In genomic region chr3:119183261-119183660, GRCm38 (mm10) we compare ENCODE assay signal across 21 mouse cellular contexts.
A peak's percentile ranks its signal among the peaks of the same experiment; 100 is the strongest.
DNase-seq lines count a peak whose midpoint lies in the region; ATAC-seq lines count a peak whose summit lies in the region.
"Had no signal": no experiment of that assay in that cellular context is flagged by ENCODE, and none has a peak within 500 bp of the region (broad histone marks: within the 10 kb centered on the region; RNA-seq: fewer than 3 reads in every experiment).

No protein-coding gene starts in this region.

- no peaks in the 10 kb centered on the region for H3K9me3 ChIP-seq in embryonic facial prominence, embryonic 14.5 days (ENCODE audit: control insufficient read depth, low read length)
- H3K9me3 ChIP-seq in embryonic facial prominence, embryonic 10.5 days: no peaks in the 10 kb centered on the region
- H3K9me3 ChIP-seq in midbrain, embryonic 11.5 days (ENCODE audit: control insufficient read depth, low read length): no peaks in the 10 kb centered on the region
- no peaks in the 10 kb centered on the region for H3K9me3 ChIP-seq in midbrain, embryonic 16.5 days (replicated peaks; ENCODE audit: control insufficient read depth, low read length, poor library complexity, severe bottlenecking)
- no peaks in the 10 kb centered on the region for H3K9me3 ChIP-seq in embryonic facial prominence, embryonic 15.5 days (replicated peaks)

- H3K27ac ChIP-seq in embryonic facial prominence, embryonic 14.5 days (replicated peaks; ENCODE audit: low read depth, low read length): no peak overlapping the region
- H3K27ac ChIP-seq in embryonic facial prominence, embryonic 10.5 days (replicated peaks): no peak overlapping the region
- no peak overlapping the region for H3K27ac ChIP-seq in midbrain, embryonic 11.5 days (ENCODE audit: low read depth, low read length)
- no peak overlapping the region for H3K27ac ChIP-seq in midbrain, embryonic 16.5 days (ENCODE audit: low read length)
- no peak overlapping the region for H3K27ac ChIP-seq in embryonic facial prominence, embryonic 15.5 days (replicated peaks)

- H3K4me1 ChIP-seq in embryonic facial prominence, embryonic 14.5 days (ENCODE audit: control insufficient read depth, insufficient read depth, low read length): no peaks in the 10 kb centered on the region
- no peaks in the 10 kb centered on the region for H3K4me1 ChIP-seq in embryonic facial prominence, embryonic 10.5 days
- no peaks in the 10 kb centered on the region for H3K4me1 ChIP-seq in midbrain, embryonic 11.5 days (ENCODE audit: control insufficient read depth, insufficient read depth, low read length)
- H3K4me1 ChIP-seq in midbrain, embryonic 16.5 days (ENCODE audit: control insufficient read depth, insufficient read depth, low read length): no peaks in the 10 kb centered on the region
- no peaks in the 10 kb centered on the region for H3K4me1 ChIP-seq in embryonic facial prominence, embryonic 15.5 days

- no peak overlapping the region for H3K9ac ChIP-seq in embryonic facial prominence, embryonic 14.5 days (ENCODE audit: low read depth, low read length)
- H3K9ac ChIP-seq in midbrain, embryonic 11.5 days (ENCODE audit: low read length): no peak overlapping the region
- no peak overlapping the region for H3K9ac ChIP-seq in midbrain, embryonic 16.5 days (ENCODE audit: low read depth, low read length)
- H3K9ac ChIP-seq in embryonic facial prominence, embryonic 15.5 days: no peak overlapping the region

- WGBS in embryonic facial prominence, embryonic 14.5 days: 86% methylated on average over 3 of the region's 3 CpGs
- 96% methylated on average over 3 of the region's 3 CpGs for WGBS in embryonic facial prominence, embryonic 10.5 days
- 95% methylated on average over 3 of the region's 3 CpGs for WGBS in midbrain, embryonic 11.5 days
- WGBS in midbrain, embryonic 16.5 days: 89% methylated on average over 3 of the region's 3 CpGs
- 77% methylated on average over 3 of the region's 3 CpGs for WGBS in embryonic facial prominence, embryonic 15.5 days

- no peak; the same call in 1 of the 2 replicates for ATAC-seq in embryonic facial prominence, embryonic 14.5 days (ENCODE audit: low read depth)
- no peak for ATAC-seq in midbrain, embryonic 11.5 days (ENCODE audit: low FRiP score)
- ATAC-seq in midbrain, embryonic 16.5 days: no peak
- peak; percentile 34; the same call in 1 of the 2 replicates for ATAC-seq in embryonic facial prominence, embryonic 15.5 days (ENCODE audit: insufficient number of reproducible peaks, low FRiP score, low TSS enrichment, low read depth)
- ATAC-seq: activated CD4-positive, CD25-positive, alpha-beta regulatory T cell, adult 4 months; CD4-positive, CD25-positive, alpha-beta regulatory T cell, adult 4 months; Patski had no signal

- no peaks in the 10 kb centered on the region for H3K27me3 ChIP-seq in embryonic facial prominence, embryonic 14.5 days (replicated peaks; ENCODE audit: control insufficient read depth, insufficient read depth, low read length)
- H3K27me3 ChIP-seq in embryonic facial prominence, embryonic 10.5 days (replicated peaks; ENCODE audit: low read depth, poor library complexity, severe bottlenecking): no peaks in the 10 kb centered on the region
- H3K27me3 ChIP-seq in midbrain, embryonic 11.5 days (ENCODE audit: control insufficient read depth, insufficient read depth, low read length): no peaks in the 10 kb centered on the region
- no peaks in the 10 kb centered on the region for H3K27me3 ChIP-seq in midbrain, embryonic 16.5 days (ENCODE audit: control insufficient read depth, insufficient read depth, low read depth, low read length)
- no peaks in the 10 kb centered on the region for H3K27me3 ChIP-seq in embryonic facial prominence, embryonic 15.5 days
- H3K27me3 ChIP-seq: CH12.LX, Patski had no signal

- DNase-seq in embryonic facial prominence, embryonic 14.5 days (ENCODE audit: low spot score): peak; percentile 54
- no peak for DNase-seq in embryonic facial prominence, embryonic 10.5 days (ENCODE audit: low spot score)
- peak; percentile 60 for DNase-seq in midbrain, embryonic 11.5 days (ENCODE audit: low spot score, missing footprints)
- no peak for DNase-seq in adrenal gland, postnatal 14 days
- DNase-seq: adrenal gland, adult 2 months; adrenal gland, adult 8-10 months; adrenal gland, postnatal 10 days; adrenal gland, postnatal 25 days; adrenal gland, postnatal 36 days; B cell, adult 2 months; cerebellum, adult 11 months; cerebellum, adult 11-12 months; cerebellum, adult 18-20 months; cerebellum, adult 2 months had no signal

- H3K36me3 ChIP-seq in embryonic facial prominence, embryonic 14.5 days (ENCODE audit: control insufficient read depth, insufficient read depth, low read length): no peaks in the 10 kb centered on the region
- no peaks in the 10 kb centered on the region for H3K36me3 ChIP-seq in embryonic facial prominence, embryonic 10.5 days (replicated peaks)
- H3K36me3 ChIP-seq in midbrain, embryonic 11.5 days (ENCODE audit: control insufficient read depth, insufficient read depth, low read length): no peaks in the 10 kb centered on the region
- H3K36me3 ChIP-seq in midbrain, embryonic 16.5 days (ENCODE audit: control insufficient read depth, insufficient read depth, low read length): no peaks in the 10 kb centered on the region
- no peaks in the 10 kb centered on the region for H3K36me3 ChIP-seq in embryonic facial prominence, embryonic 15.5 days
- H3K36me3 ChIP-seq: G1E had no signal

- H3K4me2 ChIP-seq in embryonic facial prominence, embryonic 14.5 days (ENCODE audit: low read depth, low read length): no peak overlapping the region
- no peak overlapping the region for H3K4me2 ChIP-seq in midbrain, embryonic 11.5 days
- H3K4me2 ChIP-seq in midbrain, embryonic 16.5 days (ENCODE audit: low read length): no peak overlapping the region
- no peak overlapping the region for H3K4me2 ChIP-seq in embryonic facial prominence, embryonic 15.5 days (replicated peaks)

- H3K4me3 ChIP-seq in embryonic facial prominence, embryonic 14.5 days (ENCODE audit: low read depth, low read length): no peak overlapping the region
- H3K4me3 ChIP-seq in embryonic facial prominence, embryonic 10.5 days: no peak overlapping the region
- H3K4me3 ChIP-seq in midbrain, embryonic 11.5 days (ENCODE audit: low read depth, low read length): no peak overlapping the region
- H3K4me3 ChIP-seq in midbrain, embryonic 16.5 days (ENCODE audit: low read depth, low read length): no peak overlapping the region
- no peak overlapping the region for H3K4me3 ChIP-seq in embryonic facial prominence, embryonic 15.5 days (replicated peaks)

Comparison
In these comparisons a context has a peak if more than half of its experiments do, and no peak if none do; other contexts are left out.
1. DNase-seq: peak in embryonic facial prominence, embryonic 14.5 days (single experiment) and midbrain, embryonic 11.5 days (single experiment); none in embryonic facial prominence, embryonic 10.5 days (single experiment) and adrenal gland, postnatal 14 days (single experiment).